Mouse (Mus musculus) mammary gland, adult 2 months (tissue): ENCODE data around the gene Tars. TPM values are rescaled to one million over a fixed set of nuclear protein-coding genes. Genes with fewer than 3 reads are reported as not detected.

Experiments
- polyA plus RNA-seq: library from polyadenylated mRNA; depleted of rRNA; stranded (reverse); fragments of >200 nt; gene quantifications from 2 replicates; pipeline ENCODE4 v1.2.3, GENCODE M21; 2012; ENCODE audit warnings: low replicate concordance; rRNA removed

The Tars gene
- 7.1 and 11.5 TPM in 2 replicates for polyA plus RNA-seq

DNA sequence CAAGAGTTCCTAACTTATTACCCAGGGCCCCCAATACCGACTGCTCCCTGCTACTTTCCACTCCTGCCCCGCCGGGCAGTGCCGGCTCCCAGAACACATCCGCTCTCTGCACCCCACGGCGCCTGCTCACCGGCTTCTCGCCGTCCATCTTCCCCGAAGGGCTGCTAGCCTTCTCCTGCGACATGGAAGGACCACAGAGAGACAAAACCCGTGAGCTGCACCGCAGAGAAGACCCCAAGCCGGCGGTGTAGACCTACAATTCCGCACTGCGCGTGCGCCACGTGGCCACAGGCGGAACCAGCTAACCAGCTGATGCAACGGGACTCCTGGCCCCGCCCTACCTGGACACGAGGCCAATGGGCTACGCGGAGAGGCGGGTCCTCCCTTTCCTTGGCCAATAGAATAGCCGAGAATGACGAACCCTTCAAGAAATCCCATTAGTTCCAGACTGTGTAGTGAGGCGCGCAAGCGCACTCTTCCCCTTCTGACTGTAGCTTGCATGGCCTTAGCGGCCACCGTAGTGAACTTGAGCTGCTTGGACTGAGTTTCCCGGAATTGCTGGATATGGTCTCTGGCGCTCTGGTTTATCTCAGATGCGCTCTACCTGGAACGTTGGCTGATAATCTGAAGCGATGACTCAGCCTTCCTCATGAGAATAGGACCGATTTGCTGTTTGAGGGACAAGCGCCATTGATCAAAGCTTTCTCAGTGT is at the start of gene Tars:
Gene Tars, minus strand, starts transcription at position 310 of the 712 bp plus-strand sequence.

